Mouse (Mus musculus) urinary bladder, postnatal 0 days (tissue): ENCODE results near the gene Cox5b. TPM values are rescaled to one million over a fixed set of nuclear protein-coding genes. Genes with fewer than 3 reads are reported as not detected.

Experiments
- microRNA-seq: library from miRNA; unstranded; fragments of <30 nt; microRNA quantifications from one replicate; pipeline ENCODE4, GENCODE M21; 2016
- polyA plus RNA-seq: library from polyadenylated mRNA; unstranded; fragments of >200 nt; fragmentation: Nextera tagmentation; extraction: Ambion mirVana; gene quantifications from 2 replicates; pipeline ENCODE4 v1.2.1, GENCODE M21; 2015

Gene Cox5b
- polyA plus RNA-seq = 696 and 763 TPM in 2 replicates

DNA sequence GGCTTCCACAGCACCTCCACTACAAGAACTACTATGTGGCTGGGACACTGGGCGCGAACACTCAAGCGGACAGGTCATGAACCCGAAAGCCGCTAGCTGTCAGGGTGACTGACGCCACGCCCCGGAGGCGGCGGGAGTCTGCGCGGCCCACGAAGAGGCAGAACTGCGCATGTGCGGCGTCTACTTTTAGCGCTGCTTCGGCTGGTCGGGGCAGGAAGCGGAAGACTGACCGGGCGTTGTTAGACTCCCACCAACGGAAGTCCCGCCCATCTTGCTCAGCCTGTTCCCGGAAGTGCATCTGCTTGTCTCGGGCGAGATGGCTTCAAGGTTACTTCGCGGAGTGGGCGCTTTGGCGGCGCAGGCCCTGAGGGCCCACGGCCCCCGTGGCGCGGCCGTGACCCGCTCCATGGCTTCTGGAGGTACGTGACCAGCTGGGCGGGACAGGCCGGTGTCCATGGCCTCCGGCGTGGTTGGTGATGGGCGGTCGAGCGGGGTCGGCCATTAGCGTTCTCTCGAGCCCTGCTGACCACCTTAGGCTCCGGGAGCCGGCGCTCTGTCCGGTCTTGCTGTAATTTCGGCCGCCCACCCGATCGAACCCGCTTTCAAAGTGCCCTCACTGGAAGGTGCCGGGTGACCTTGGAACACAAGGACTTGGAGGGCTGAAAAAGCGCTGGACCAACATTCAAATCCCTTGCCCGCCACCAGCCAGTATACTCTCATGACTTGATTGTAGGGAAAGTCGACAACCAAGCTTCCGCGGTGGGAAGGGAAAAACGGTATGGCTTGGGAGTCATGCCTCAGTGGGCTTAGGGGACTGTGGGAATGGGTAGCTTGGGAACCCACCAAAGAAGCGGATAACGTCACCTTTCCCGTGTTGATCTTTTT lies at the start of gene Cox5b:
TSS of gene Cox5b (plus strand) at position 179 of the 885 bp plus-strand sequence.

DNA sequence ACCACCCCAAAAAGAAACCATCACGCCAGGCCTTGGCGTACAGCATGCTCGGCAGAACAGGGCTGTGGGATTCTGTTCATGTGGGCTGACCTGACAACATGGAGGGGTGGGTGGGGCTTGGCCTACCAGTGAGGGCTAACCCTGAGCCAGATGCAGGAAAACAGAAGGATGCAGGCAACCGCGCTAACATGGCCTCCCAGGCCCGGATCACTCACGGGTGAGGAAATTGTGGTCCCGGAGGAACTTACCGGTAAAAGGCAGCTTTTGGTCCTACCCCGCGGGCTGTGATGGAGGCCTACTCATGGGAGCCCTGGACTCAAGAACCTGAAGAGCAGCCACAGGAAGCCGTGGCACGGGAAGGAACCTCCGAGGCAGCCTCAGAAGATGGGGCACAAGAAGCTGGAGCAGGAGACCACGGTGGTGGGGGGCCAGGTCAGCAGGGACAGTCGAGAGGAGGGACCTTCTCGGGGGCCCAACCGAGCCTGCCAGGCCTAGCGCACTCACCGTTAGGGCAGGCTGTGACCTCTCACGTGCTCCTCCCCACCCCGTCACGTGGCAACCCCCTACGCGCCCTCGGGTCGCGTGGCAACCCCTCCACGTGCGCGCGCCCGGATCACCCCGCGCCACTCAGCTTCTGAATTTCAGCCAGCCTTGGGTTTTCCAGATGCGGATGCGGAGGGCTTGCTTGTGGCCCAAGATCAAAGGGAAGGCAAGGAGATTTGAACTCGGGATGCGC lies 8.5 kb upstream of the Cox5b start, which contains the start of gene Fam178b:
TSS of gene Fam178b (minus strand) at position 564 of the 736 bp plus-strand sequence.

DNA sequence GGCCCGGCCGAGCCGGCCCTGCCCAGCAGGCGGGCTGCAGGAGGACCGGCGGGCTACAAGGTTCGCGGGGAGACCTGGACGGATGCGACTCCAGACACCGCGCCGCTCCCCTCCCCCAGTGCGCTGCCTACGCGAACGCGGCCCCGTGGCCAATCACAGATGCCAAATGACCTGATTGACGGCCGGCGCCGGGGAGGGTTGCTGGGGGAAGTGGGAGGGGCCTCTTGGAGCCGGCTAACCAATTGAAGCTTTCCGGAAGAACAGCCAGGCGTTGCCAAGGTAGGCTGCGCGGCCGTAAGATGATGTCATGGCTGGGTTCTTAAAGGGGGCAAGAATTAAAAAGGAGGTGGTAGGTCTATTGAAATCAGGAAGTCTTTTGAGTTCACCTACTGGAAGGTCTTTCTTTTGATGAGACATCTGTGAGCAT lies 18.6 kb downstream of the Cox5b start, which contains the start of gene 4933424G06Rik:
TSS of gene 4933424G06Rik (plus strand) at position 296 of the 427 bp plus-strand sequence.

DNA sequence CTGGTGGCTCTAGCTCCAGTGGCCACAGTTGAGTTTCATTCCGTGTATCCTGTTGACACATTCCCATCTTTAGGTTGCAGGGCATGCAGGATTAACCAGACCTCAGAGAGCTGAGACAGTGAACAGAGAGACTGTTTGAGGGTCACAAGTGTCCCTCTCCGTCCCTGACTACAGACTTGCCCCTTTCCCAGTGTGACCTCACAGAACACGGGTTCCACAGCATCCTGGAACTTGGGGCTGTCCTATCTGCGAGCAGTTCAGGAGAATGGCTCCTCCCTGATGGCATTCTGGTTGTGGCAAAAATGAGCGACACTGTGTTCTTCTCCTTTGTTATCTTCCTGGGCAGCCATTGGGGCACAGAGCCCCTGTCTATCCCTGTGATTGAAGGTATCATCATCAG lies 23.1 kb downstream of the Cox5b start, which contains the start of gene Actr1b:
TSS of gene Actr1b (minus strand) at position 112 of the 400 bp plus-strand sequence.

Small RNA genes within 50 kb of the gene (microRNA-seq; reads per million reads assigned to microRNA genes)
- gene Gm24133 = not detected

Other genes with a start within 250 kb of the Cox5b start
- gene Lman2l, start 246.2 kb upstream of the Cox5b start, polyA plus RNA-seq = 15.5 and 15.9 TPM in 2 replicates
- gene Cnnm4, start 219.8 kb upstream of the Cox5b start, polyA plus RNA-seq = 10.0 and 11.8 TPM in 2 replicates
- 1.2 and 1.3 TPM in 2 replicates for gene Cnnm3, start 179.6 kb upstream of the Cox5b start, polyA plus RNA-seq
- 11.8 and 13.1 TPM in 2 replicates for gene Ankrd23, start 154.6 kb upstream of the Cox5b start, polyA plus RNA-seq
- 1.0 TPM in 1 of 2 replicates, not detected in the other for gene Gm42417, start 152.0 kb upstream of the Cox5b start, polyA plus RNA-seq
- gene Ankrd39, start 144.0 kb upstream of the Cox5b start, polyA plus RNA-seq = 20.9 and 28.5 TPM in 2 replicates
- gene Sema4c, start 133.1 kb upstream of the Cox5b start, polyA plus RNA-seq = 8.2 and 9.7 TPM in 2 replicates
- gene Fam178b, start 8.3 kb upstream of the Cox5b start, polyA plus RNA-seq = 1.3 and 1.6 TPM in 2 replicates
- not detected in 2 replicates for gene 4933424G06Rik, start 18.7 kb downstream of the Cox5b start, polyA plus RNA-seq
- 62.6 and 65.6 TPM in 2 replicates for gene Actr1b, start 23.0 kb downstream of the Cox5b start, polyA plus RNA-seq
- gene Zap70, start 70.3 kb downstream of the Cox5b start, polyA plus RNA-seq = 0.18 TPM in 1 of 2 replicates, not detected in the other